Mouse (Mus musculus) midbrain, embryonic 10.5 days (tissue): ENCODE measurements at regions not wholly inside any gene's neighbourhood (a gene's known extent, or its start where the extent isn't known, plus 50 kb on each side); places are given as distances from the start of the nearest gene placed in this dataset.

Source experiments
- DNase-seq: peaks from one replicate; pipeline ENCODE4 v3.0.0-alpha.2; 2017; ENCODE audit warnings: low spot score
- H3K27ac ChIP-seq: fragments of 300-500 bp; sonication (generic); replicated peaks from 2 replicates; pipeline ENCODE4 v1.5.1; 2016; ENCODE audit warnings: mild to moderate bottlenecking
- H3K27me3 ChIP-seq: fragments of 300-500 bp; sonication (generic); 2 replicates; pipeline ENCODE4 v1.6.1; 2016; ENCODE audit warnings: low read depth, mild to moderate bottlenecking; ENCODE audit not compliant: poor library complexity, severe bottlenecking
- H3K36me3 ChIP-seq: fragments of 300-500 bp; sonication (generic); 2 replicates; pipeline ENCODE4 v1.6.1; 2016; ENCODE audit warnings: mild to moderate bottlenecking, moderate library complexity
- H3K4me1 ChIP-seq: fragments of 300-500 bp; sonication (generic); 2 replicates; pipeline ENCODE4 v1.6.1; 2016
- H3K4me3 ChIP-seq: fragments of 300-500 bp; sonication (generic); 2 replicates; pipeline ENCODE4 v1.5.1; 2016; ENCODE audit warnings: mild to moderate bottlenecking, moderate library complexity
- H3K9me3 ChIP-seq: fragments of 300-500 bp; sonication (generic); replicated peaks from 2 replicates; pipeline ENCODE4 v1.6.1; 2016; ENCODE audit warnings: mild to moderate bottlenecking
- WGBS: fragments of 180-500 bp; shearing (Covaris S2); methylation state at CpG from one replicate; pipeline ENCODE4 v1.1.7; 2016; 5-methylcytosine and 5-hydroxymethylcytosine counted together

GRCm38 (mm10) chr7:40195366-40195765, 677.8 kb downstream of the Zfp619 start:
- DNase-seq: no peak
- Histone ChIP-seq H3K9me3 (no peaks in the 10 kb centered on the region), H3K4me3 (no peak overlapping the region), H3K4me1 (no peaks in the 10 kb centered on the region), H3K36me3 (no peaks in the 10 kb centered on the region), H3K27me3 (no peaks in the 10 kb centered on the region), H3K27ac (no peak overlapping the region)
- 90% methylated on average over 3 of the region's 3 CpGs for WGBS

- Histone ChIP-seq H3K27me3 (no peaks in the 10 kb centered on the region), H3K36me3 (no peaks in the 10 kb centered on the region), H3K4me1 (no peaks in the 10 kb centered on the region), H3K27ac (no peak overlapping the region), H3K4me3 (no peak overlapping the region), H3K9me3 (no peaks in the 10 kb centered on the region)
- no peak for DNase-seq
- WGBS: 75% methylated on average over 1 of the region's 1 CpGs
Observed at GRCm38 (mm10) chr7:40202615-40203014, 685.0 kb downstream of the Zfp619 start.

DNA sequence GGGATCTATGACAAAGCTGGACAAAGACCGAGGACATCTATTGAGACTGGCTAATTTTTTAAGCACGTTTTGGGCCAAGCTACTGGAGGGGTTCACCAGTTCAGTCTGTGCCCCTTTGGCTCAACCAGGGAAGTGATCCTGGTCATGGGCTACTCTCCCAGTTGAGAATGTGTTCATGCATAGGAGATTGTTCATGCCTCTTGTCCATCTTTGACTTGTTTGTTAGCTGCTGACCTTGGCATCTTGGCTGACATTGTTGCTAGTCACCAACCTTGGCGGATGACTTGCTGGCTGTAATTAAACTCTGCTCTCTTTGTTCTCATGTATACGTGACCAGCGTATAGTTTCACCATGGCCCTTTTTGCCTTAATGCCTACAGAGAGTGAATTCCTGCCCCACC, 686.2 kb upstream of the Vstm2b start:
- Histone ChIP-seq H3K4me3 (no peak overlapping the region), H3K27me3 (no peaks in the 10 kb centered on the region), H3K27ac (no peak overlapping the region), H3K36me3 (no peaks in the 10 kb centered on the region), H3K9me3 (no peaks in the 10 kb centered on the region), H3K4me1 (no peaks in the 10 kb centered on the region)
- 84% methylated on average over 5 of the region's 5 CpGs for WGBS
- DNase-seq: no peak

GRCm38 (mm10) chr7:40212576-40212975, 685.6 kb upstream of the Vstm2b start:
- Histone ChIP-seq H3K4me1 (no peaks in the 10 kb centered on the region), H3K27ac (no peak overlapping the region), H3K36me3 (no peaks in the 10 kb centered on the region), H3K4me3 (no peak overlapping the region), H3K9me3 (no peaks in the 10 kb centered on the region), H3K27me3 (no peaks in the 10 kb centered on the region)
- no peak for DNase-seq
- 89% methylated on average over 2 of the region's 2 CpGs for WGBS

DNA sequence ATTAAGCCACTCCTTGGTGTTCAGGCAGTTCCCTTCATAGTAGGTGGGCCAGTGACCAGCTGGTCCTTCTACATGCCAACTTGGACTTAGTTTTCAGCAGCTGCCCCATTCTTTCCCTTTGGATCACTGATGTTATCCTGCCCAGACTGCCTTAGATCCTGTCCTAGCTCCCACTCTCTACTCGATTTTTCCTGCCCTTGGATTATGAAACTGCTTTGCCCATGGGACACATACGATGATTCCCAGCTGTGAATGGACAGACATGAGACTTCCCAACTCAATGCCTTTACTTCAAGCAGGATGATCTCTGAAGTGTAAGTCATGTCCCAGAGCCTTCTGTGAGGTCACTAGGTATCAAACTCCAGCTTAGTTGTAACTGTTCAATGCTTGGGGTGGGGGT, 684.5 kb upstream of the Vstm2b start:
- Histone ChIP-seq H3K27ac (no peak overlapping the region), H3K4me1 (no peaks in the 10 kb centered on the region), H3K36me3 (no peaks in the 10 kb centered on the region), H3K4me3 (no peak overlapping the region), H3K27me3 (no peaks in the 10 kb centered on the region), H3K9me3 (no peaks in the 10 kb centered on the region)
- 81% methylated on average over 2 of the region's 2 CpGs for WGBS
- no peak for DNase-seq

DNA sequence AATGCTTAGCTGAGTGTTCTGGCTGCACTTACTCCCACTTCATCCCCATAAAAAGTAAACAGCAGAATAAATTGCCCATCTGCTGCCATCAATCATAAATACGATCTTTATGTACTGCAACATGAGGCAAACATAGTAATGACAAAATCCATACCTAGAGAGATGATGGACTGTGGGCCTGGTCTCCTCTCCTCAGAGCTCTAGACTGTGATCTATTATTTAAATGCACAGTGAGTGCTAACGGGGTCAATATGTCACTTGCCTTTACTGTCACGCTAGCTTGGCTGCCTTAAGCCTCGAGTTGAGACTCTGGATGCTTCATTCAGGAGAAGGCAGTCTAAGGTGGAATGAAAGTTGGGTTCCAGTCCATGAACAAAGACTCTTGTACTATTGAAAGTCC, 683.7 kb upstream of the Vstm2b start:
- H3K4me1 ChIP-seq: no peaks in the 10 kb centered on the region
- no peak overlapping the region for H3K27ac ChIP-seq
- no peak overlapping the region for H3K4me3 ChIP-seq
- no peak for DNase-seq
- no peaks in the 10 kb centered on the region for H3K27me3 ChIP-seq
- no peaks in the 10 kb centered on the region for H3K36me3 ChIP-seq
- WGBS: 52% methylated on average over 4 of the region's 4 CpGs
- no peaks in the 10 kb centered on the region for H3K9me3 ChIP-seq

DNA sequence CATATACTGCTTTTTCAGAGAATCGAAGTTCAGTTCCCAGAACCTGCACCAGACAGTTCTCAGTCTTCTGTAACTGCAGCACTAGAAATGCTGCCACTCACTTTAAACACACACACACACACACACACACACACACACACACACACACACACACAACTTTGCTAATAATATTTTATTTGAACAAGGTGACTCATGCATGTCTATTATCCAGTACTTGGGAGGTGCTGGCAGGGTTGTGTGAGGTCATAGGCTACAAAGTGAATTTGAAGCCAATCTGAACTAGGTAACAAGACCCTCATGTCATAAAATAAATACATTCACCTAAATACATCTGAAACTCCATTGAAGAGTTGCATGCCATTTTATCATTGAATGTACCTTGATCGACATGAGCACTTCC, 682.9 kb upstream of the Vstm2b start:
- H3K4me3 ChIP-seq: no peak overlapping the region
- no peaks in the 10 kb centered on the region for H3K9me3 ChIP-seq
- WGBS: 90% methylated on average over 2 of the region's 2 CpGs
- no peaks in the 10 kb centered on the region for H3K27me3 ChIP-seq
- no peaks in the 10 kb centered on the region for H3K36me3 ChIP-seq
- H3K4me1 ChIP-seq: no peaks in the 10 kb centered on the region
- no peak overlapping the region for H3K27ac ChIP-seq
- DNase-seq: no peak

DNA sequence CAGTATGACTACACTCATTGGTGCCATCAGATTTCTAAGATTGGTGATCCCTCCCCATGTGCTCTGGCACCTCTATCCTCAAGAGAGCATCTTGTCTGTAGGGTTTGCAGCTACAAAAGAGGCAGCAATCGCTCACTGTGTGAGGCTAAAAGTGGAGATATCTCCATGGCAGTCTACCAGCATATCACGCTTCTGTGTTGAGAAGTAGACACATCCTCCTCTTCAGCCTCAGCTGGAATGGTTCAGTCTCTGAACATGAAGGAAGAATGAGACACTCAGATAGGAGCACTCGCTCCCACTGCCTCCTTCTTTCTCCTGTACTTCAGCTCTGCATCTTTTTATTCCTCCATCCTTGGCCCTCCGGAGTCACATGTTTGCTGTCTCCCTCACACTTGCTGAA, 677.6 kb upstream of the Vstm2b start:
- no peaks in the 10 kb centered on the region for H3K9me3 ChIP-seq
- no peaks in the 10 kb centered on the region for H3K27me3 ChIP-seq

GRCm38 (mm10) chr7:40245188-40245587, 652.9 kb upstream of the Vstm2b start:
- no peak for DNase-seq
- Histone ChIP-seq H3K27me3 (no peaks in the 10 kb centered on the region), H3K4me1 (no peaks in the 10 kb centered on the region), H3K27ac (no peak overlapping the region), H3K4me3 (no peak overlapping the region), H3K36me3 (no peaks in the 10 kb centered on the region), H3K9me3 (no peaks in the 10 kb centered on the region)
- 93% methylated on average over 8 of the region's 8 CpGs for WGBS

More for the DNA sequence above, 677.6 kb upstream of the Vstm2b start:
- Histone ChIP-seq H3K4me1 (no peaks in the 10 kb centered on the region), H3K4me3 (no peak overlapping the region), H3K36me3 (no peaks in the 10 kb centered on the region), H3K27ac (no peak overlapping the region)
- WGBS: 86% methylated on average over 4 of the region's 4 CpGs
- DNase-seq: no peak

GRCm38 (mm10) chr7:40248521-40248920, 649.6 kb upstream of the Vstm2b start:
- Histone ChIP-seq H3K27ac (no peak overlapping the region), H3K27me3 (no peaks in the 10 kb centered on the region)
- 88% methylated on average over 2 of the region's 2 CpGs for WGBS

GRCm38 (mm10) chr7:40253486-40253885, 644.6 kb upstream of the Vstm2b start:
- 80% methylated on average over 2 of the region's 2 CpGs for WGBS
- Histone ChIP-seq H3K4me1 (no peaks in the 10 kb centered on the region), H3K27ac (no peak overlapping the region), H3K36me3 (no peaks in the 10 kb centered on the region), H3K9me3 (no peaks in the 10 kb centered on the region), H3K27me3 (no peaks in the 10 kb centered on the region), H3K4me3 (no peak overlapping the region)
- DNase-seq: no peak

More at GRCm38 (mm10) chr7:40248521-40248920, 649.6 kb upstream of the Vstm2b start:
- no peak overlapping the region for H3K4me3 ChIP-seq
- no peaks in the 10 kb centered on the region for H3K9me3 ChIP-seq
- no peaks in the 10 kb centered on the region for H3K4me1 ChIP-seq
- no peaks in the 10 kb centered on the region for H3K36me3 ChIP-seq
- DNase-seq: no peak

DNA sequence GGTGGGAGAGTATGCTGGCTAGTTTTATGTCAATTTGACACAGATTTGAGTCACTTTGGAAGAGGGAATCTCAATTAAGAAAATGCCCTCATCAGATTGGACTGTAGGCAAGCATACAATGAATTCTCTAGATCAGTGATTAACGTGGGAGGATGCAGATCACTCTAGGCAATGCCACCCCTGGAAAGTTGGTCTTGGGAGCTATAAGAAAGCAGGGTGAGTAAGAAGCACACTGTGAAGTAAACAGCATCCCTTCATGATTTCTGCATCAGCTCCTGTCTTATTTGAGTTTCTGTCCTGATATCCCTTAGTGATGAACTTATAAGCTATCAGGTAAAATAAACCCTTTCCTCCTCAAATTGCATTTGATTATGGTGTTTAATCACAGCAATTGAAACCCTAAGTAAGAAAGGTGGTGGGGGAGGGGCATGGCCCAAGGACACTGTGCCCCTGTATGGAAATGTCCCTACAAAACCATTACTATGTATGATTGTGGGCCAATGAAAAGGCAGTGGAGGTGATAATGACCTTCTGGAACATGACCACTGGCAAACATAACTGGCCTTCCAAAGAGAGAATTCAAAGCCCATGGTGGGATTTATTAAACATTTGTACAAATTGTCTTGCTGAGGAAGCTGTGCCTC, 640.3 kb upstream of the Vstm2b start:
- Histone ChIP-seq H3K36me3 (no peaks in the 10 kb centered on the region), H3K4me1 (no peaks in the 10 kb centered on the region), H3K27me3 (no peaks in the 10 kb centered on the region), H3K4me3 (no peak overlapping the region), H3K9me3 (no peaks in the 10 kb centered on the region), H3K27ac (no peak overlapping the region)
- no peak for DNase-seq
- 63% methylated on average over 1 of the region's 1 CpGs for WGBS

GRCm38 (mm10) chr7:40258377-40258739, 639.8 kb upstream of the Vstm2b start:
- no peaks in the 10 kb centered on the region for H3K4me1 ChIP-seq
- no peak overlapping the region for H3K27ac ChIP-seq
- no peaks in the 10 kb centered on the region for H3K27me3 ChIP-seq
- H3K4me3 ChIP-seq: no peak overlapping the region
- H3K9me3 ChIP-seq: no peaks in the 10 kb centered on the region
- 76% methylated on average over 6 of the region's 6 CpGs for WGBS
- no peak for DNase-seq
- no peaks in the 10 kb centered on the region for H3K36me3 ChIP-seq
